Mouse (Mus musculus) MEL (cell line): ENCODE data around the gene Lypla2. TPM values are rescaled to one million over a fixed set of nuclear protein-coding genes. Genes with fewer than 3 reads are reported as not detected.

ENCODE experiments used
- DNase-seq: peaks from one replicate; pipeline ENCODE4 v3.0.0; 2011; ENCODE audit warnings: low read depth, low spot score
- H3K27ac ChIP-seq: 2 replicates; pipeline ENCODE4 v1.5.1; 2012; ENCODE audit warnings: low read depth, mild to moderate bottlenecking, control low read depth, low read length, moderate library complexity; ENCODE audit not compliant: control insufficient read depth
- H3K27me3 ChIP-seq, 2 experiments: fragments of 150-350 bp in 1 of 2; sonication (generic) in 1 of 2; 2 replicates each; pipeline ENCODE4 v1.6.1; 2012; ENCODE audit warnings: low read length in 2 of 2, mild to moderate bottlenecking in 2 of 2, improper control_type of control experiment in 1 of 2, moderate library complexity in 1 of 2; ENCODE audit not compliant: insufficient read depth in 2 of 2, control insufficient read depth in 1 of 2
- H3K36me3 ChIP-seq, 2 experiments: 2 replicates each; pipeline ENCODE4 v1.6.1; 2012 to 2014; ENCODE audit warnings: low read length in 2 of 2, improper control_type of control experiment in 1 of 2, inconsistent platforms in 1 of 2, mild to moderate bottlenecking in 1 of 2; ENCODE audit not compliant: insufficient read depth in 2 of 2, control insufficient read depth in 1 of 2
- H3K4me1 ChIP-seq, 2 experiments: fragments of 150-350 bp in 1 of 2; sonication (generic) in 1 of 2; 2 replicates each; pipeline ENCODE4 v1.6.1; 2012; ENCODE audit warnings: low read length in 2 of 2, improper control_type of control experiment in 1 of 2, mild to moderate bottlenecking in 1 of 2; ENCODE audit not compliant: insufficient read depth in 2 of 2, control insufficient read depth in 1 of 2
- H3K4me3 ChIP-seq, 2 experiments: fragments of 150-350 bp in 1 of 2; sonication (generic) in 1 of 2; 2 replicates each; pipeline ENCODE4 v1.5.1; 2012; ENCODE audit warnings: low read depth in 2 of 2, low read length in 2 of 2, mild to moderate bottlenecking in 2 of 2, moderate library complexity in 2 of 2, control low read depth in 1 of 2, improper control_type of control experiment in 1 of 2; ENCODE audit not compliant: control insufficient read depth in 1 of 2, insufficient read depth in 1 of 2
- H3K79me2 ChIP-seq: 2 replicates; pipeline ENCODE4 v1.6.1; 2012; ENCODE audit warnings: mild to moderate bottlenecking, low read length, moderate library complexity; ENCODE audit not compliant: control insufficient read depth, poor library complexity, insufficient read depth
- H3K9ac ChIP-seq: 2 replicates; pipeline ENCODE4 v1.6.1; 2012; ENCODE audit warnings: low read depth, mild to moderate bottlenecking, control low read depth, low read length, moderate library complexity; ENCODE audit not compliant: control insufficient read depth, poor library complexity, severe bottlenecking
- H3K9me3 ChIP-seq: fragments of 150-350 bp; sonication (generic); replicated peaks from 2 replicates; pipeline ENCODE4 v1.6.1; 2012; ENCODE audit warnings: mild to moderate bottlenecking, low read length, improper control_type of control experiment, moderate library complexity; ENCODE audit not compliant: insufficient read depth
- BHLHE40 ChIP-seq: IDR thresholded peaks from 2 replicates; pipeline ENCODE4 v1.6.1; 2012; ENCODE audit warnings: low read depth, mild to moderate bottlenecking, inconsistent platforms, low read length, improper control_type of control experiment, borderline replicate concordance
- CHD1 ChIP-seq: IDR thresholded peaks from 2 replicates; pipeline ENCODE4 v1.6.1; 2012; ENCODE audit warnings: low read depth, mild to moderate bottlenecking, inconsistent platforms, low read length, improper control_type of control experiment
- EP300 ChIP-seq, 2 experiments: IDR thresholded peaks; 2 replicates each; pipeline ENCODE4 v1.6.1; 2011; ENCODE audit warnings: improper control_type of control experiment in 2 of 2, low read length in 2 of 2, low read depth in 1 of 2, mild to moderate bottlenecking in 1 of 2
- GABPA ChIP-seq: IDR thresholded peaks from 2 replicates; pipeline ENCODE4 v1.6.1; 2012; ENCODE audit warnings: low read depth, mild to moderate bottlenecking, inconsistent platforms, low read length, improper control_type of control experiment, moderate library complexity
- HCFC1 ChIP-seq: IDR thresholded peaks from 2 replicates; pipeline ENCODE4 v1.6.1; 2012; ENCODE audit warnings: low read depth, mild to moderate bottlenecking, inconsistent platforms, low read length, improper control_type of control experiment, moderate library complexity
- JUND ChIP-seq: IDR thresholded peaks from 2 replicates; pipeline ENCODE4 v1.6.1; 2011; ENCODE audit warnings: low read depth, mild to moderate bottlenecking, improper control_type of control experiment, low read length
- MXI1 ChIP-seq: IDR thresholded peaks from 2 replicates; pipeline ENCODE4 v1.6.1; 2011; ENCODE audit warnings: mild to moderate bottlenecking, low read depth, low read length, improper control_type of control experiment
- MYB ChIP-seq: IDR thresholded peaks from 2 replicates; pipeline ENCODE4 v1.6.1; 2011; ENCODE audit warnings: mild to moderate bottlenecking, low read depth, low read length, improper control_type of control experiment
- NELFE ChIP-seq: IDR thresholded peaks from 2 replicates; pipeline ENCODE4 v1.6.1; 2011; ENCODE audit warnings: low read depth, low read length, improper control_type of control experiment
- POLR2A ChIP-seq, 2 experiments: IDR thresholded peaks; 2 replicates each; pipeline ENCODE4 v1.6.1; 2011 to 2012; ENCODE audit warnings: low read length in 2 of 2, mild to moderate bottlenecking in 2 of 2, control low read depth in 1 of 2, improper control_type of control experiment in 1 of 2, low read depth in 1 of 2, moderate library complexity in 1 of 2; ENCODE audit not compliant: control insufficient read depth in 1 of 2, insufficient read depth in 1 of 2, poor library complexity in 1 of 2
- POLR2AphosphoS2 ChIP-seq: IDR thresholded peaks from 2 replicates; pipeline ENCODE4 v1.6.1; 2011; ENCODE audit warnings: low read length, improper control_type of control experiment
- POLR2AphosphoS5 ChIP-seq: IDR thresholded peaks from 2 replicates; pipeline ENCODE4 v1.6.1; 2012; ENCODE audit warnings: low read depth, borderline replicate concordance, mild to moderate bottlenecking, inconsistent platforms, low read length, moderate library complexity, mixed read lengths
- RCOR1 ChIP-seq: IDR thresholded peaks from 2 replicates; pipeline ENCODE4 v1.6.1; 2012; ENCODE audit warnings: low read depth, mild to moderate bottlenecking, inconsistent platforms, low read length, improper control_type of control experiment
- SMC3 ChIP-seq: IDR thresholded peaks from 2 replicates; pipeline ENCODE4 v1.6.1; 2011; ENCODE audit warnings: low read depth, low read length, improper control_type of control experiment
- TAL1 ChIP-seq: IDR thresholded peaks from 2 replicates; pipeline ENCODE4 v1.6.1; 2012; ENCODE audit warnings: mild to moderate bottlenecking, inconsistent platforms, low read length, moderate library complexity, mixed read lengths
- TCF12 ChIP-seq: IDR thresholded peaks from 2 replicates; pipeline ENCODE4 v1.6.1; 2014; ENCODE audit warnings: low read depth, mild to moderate bottlenecking, inconsistent platforms, low read length, improper control_type of control experiment, moderate library complexity
- ZKSCAN1 ChIP-seq: IDR thresholded peaks from 2 replicates; pipeline ENCODE4 v1.6.1; 2012; ENCODE audit warnings: low read depth, mild to moderate bottlenecking, inconsistent platforms, low read length, improper control_type of control experiment, moderate library complexity
- polyA plus RNA-seq, 2 experiments: library from polyadenylated mRNA; stranded (reverse) in 1 of 2; unstranded in 1 of 2; fragments of >175 nt in 1 of 2; fragments of >200 nt in 1 of 2; gene quantifications; 2 replicates each; pipeline versions ENCODE4 v1.2.1 to v1.2.4; 2012; ENCODE audit warnings: low replicate concordance in 2 of 2, low read depth in 1 of 2; ENCODE audit not compliant: insufficient read length in 2 of 2, insufficient read depth in 1 of 2, missing spikeins in 1 of 2
- total RNA-seq: library from RNA; depleted of rRNA; stranded (reverse); fragments of 300-350 nt; gene quantifications from 2 replicates; pipeline ENCODE4 v1.2.3, GENCODE M21; 2012

Lypla2 gene
- total and polyA plus RNA-seq, 3 experiments, result 65.1 to 95.6 TPM; not detected in 1

DNA sequence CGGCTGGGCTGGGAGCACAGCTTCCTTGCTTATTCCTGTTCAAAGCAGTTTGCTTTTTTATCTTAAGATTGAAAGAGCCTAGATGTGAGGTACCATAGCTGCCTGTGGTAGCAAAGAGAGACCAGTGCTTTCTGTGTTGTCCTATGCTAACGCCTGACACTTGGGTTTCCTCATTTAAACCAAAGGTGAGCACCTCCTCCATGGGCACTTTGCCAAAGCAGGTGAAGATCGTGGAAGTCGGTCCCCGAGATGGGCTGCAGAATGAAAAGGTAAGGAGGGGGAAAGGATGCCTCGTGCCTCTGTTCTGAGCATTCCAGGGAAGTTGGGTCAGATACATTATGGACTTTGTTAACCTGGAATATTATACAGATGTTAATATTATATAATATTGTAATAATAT lies 22.1 kb downstream of the Lypla2 start:
- no peak overlapping the region for H3K27ac ChIP-seq
- peaks cover 17% of the 10 kb centered on the region for H3K79me2 ChIP-seq
- H3K36me3 ChIP-seq, result peaks cover 3 to 9% of the 10 kb centered on the region in 2 experiments
- H3K4me3 ChIP-seq, result no peak overlapping the region
- no peak overlapping the region for H3K9ac ChIP-seq
- no peaks in the 10 kb centered on the region for H3K9me3 ChIP-seq
- TF ChIP-seq CHD1, result no peak
- no peak for DNase-seq
- H3K27me3 ChIP-seq, result no peaks in the 10 kb centered on the region
- H3K4me1 ChIP-seq, result peaks cover 0 to 5% of the 10 kb centered on the region in 2 experiments; a peak in 3 of 4 replicates

- H3K27me3 ChIP-seq, result no peaks in the 10 kb centered on the region
- no peak overlapping the region for H3K27ac ChIP-seq
- H3K9ac ChIP-seq, result no peak overlapping the region
- peaks cover 0 to 5% of the 10 kb centered on the region in 2 experiments; a peak in 3 of 4 replicates for H3K4me1 ChIP-seq
- peaks cover 3 to 9% of the 10 kb centered on the region in 2 experiments for H3K36me3 ChIP-seq
- H3K4me3 ChIP-seq, result no peak overlapping the region
- H3K9me3 ChIP-seq, result no peaks in the 10 kb centered on the region
- TF ChIP-seq SMC3, result no peak
- TF ChIP-seq NELFE, result no peak
- no peak for TF ChIP-seq JUND
- TF ChIP-seq MYB, result no peak
- no peak for TF ChIP-seq ZKSCAN1
- no peak for TF ChIP-seq TAL1
- no peak for TF ChIP-seq TCF12
- TF ChIP-seq BHLHE40, result no peak
- TF ChIP-seq POLR2AphosphoS2, result no peak
- no peak for TF ChIP-seq GABPA
- no peak for TF ChIP-seq POLR2A (IDR thresholded peaks at IDR 0.05; ENCODE audit: control insufficient read depth in 1 of 2, insufficient read depth in 1 of 2, low read depth in 1 of 2, low read length in 2 of 2, poor library complexity in 1 of 2)
- no peak for TF ChIP-seq EP300 (IDR thresholded peaks at IDR 0.05; ENCODE audit: low read depth in 1 of 2, low read length in 2 of 2)
- TF ChIP-seq RCOR1, result no peak
- TF ChIP-seq CHD1, result no peak
- TF ChIP-seq MXI1, result no peak
- TF ChIP-seq HCFC1, result no peak
- no peak for TF ChIP-seq POLR2AphosphoS5
- TF ChIP-seq, all 39 proteins: peak for 0
- H3K79me2 ChIP-seq, result peaks cover 17% of the 10 kb centered on the region
- no peak for DNase-seq
Measured at GRCm38 (mm10) chr4:135949911-135950310, 22.5 kb downstream of the Lypla2 start.
